Mouse (Mus musculus) forebrain, embryonic 13.5 days (tissue): ENCODE measurements around the gene Zfp692. TPM values are rescaled to one million over a fixed set of nuclear protein-coding genes. Genes with fewer than 3 reads are reported as not detected.

Source experiments
- ATAC-seq: fragments of 200-750 bp; cut with Nextera tagmentation; 2 replicates; pipeline ENCODE4 v1.8.0; 2017
- H3K27ac ChIP-seq: fragments of 300-500 bp; sonication (generic); 2 replicates; pipeline ENCODE4 v1.5.1; 2015; ENCODE audit warnings: inconsistent platforms, mild to moderate bottlenecking, moderate library complexity
- H3K27me3 ChIP-seq: fragments of 300-500 bp; sonication (generic); 2 replicates; pipeline ENCODE4 v1.6.1; 2015; ENCODE audit warnings: mild to moderate bottlenecking, inconsistent platforms
- H3K36me3 ChIP-seq: fragments of 300-500 bp; sonication (generic); 2 replicates; pipeline ENCODE4 v1.6.1; 2015; ENCODE audit warnings: mild to moderate bottlenecking, inconsistent platforms; ENCODE audit not compliant: poor library complexity, severe bottlenecking
- H3K4me1 ChIP-seq: fragments of 300-500 bp; sonication (generic); 2 replicates; pipeline ENCODE4 v1.6.1; 2015; ENCODE audit warnings: inconsistent platforms
- H3K4me2 ChIP-seq: fragments of 300-500 bp; sonication (generic); 2 replicates; pipeline ENCODE4 v1.6.1; 2015; ENCODE audit warnings: inconsistent platforms, mild to moderate bottlenecking, moderate library complexity
- H3K4me3 ChIP-seq: fragments of 300-500 bp; sonication (generic); 2 replicates; pipeline ENCODE4 v1.5.1; 2015; ENCODE audit warnings: mild to moderate bottlenecking, inconsistent platforms
- H3K9ac ChIP-seq: fragments of 300-500 bp; sonication (generic); 2 replicates; pipeline ENCODE4 v1.6.1; 2015; ENCODE audit warnings: mild to moderate bottlenecking, inconsistent platforms
- H3K9me3 ChIP-seq: fragments of 300-500 bp; sonication (generic); replicated peaks from 2 replicates; pipeline ENCODE4 v1.6.1; 2016; ENCODE audit warnings: inconsistent platforms
- WGBS: fragments of 180-500 bp; shearing (Covaris S2); methylation state at CpG from one replicate; pipeline ENCODE4 v1.1.7; 2015; 5-methylcytosine and 5-hydroxymethylcytosine counted together
- polyA plus RNA-seq: library from polyadenylated mRNA; unstranded; fragments of >200 nt; fragmentation: Nextera tagmentation; extraction: Ambion mirVana; gene quantifications from 2 replicates; pipeline ENCODE4 v1.2.1, GENCODE M21; 2015

Gene Zfp692
- polyA plus RNA-seq, result 28.9 and 31.4 TPM in 2 replicates

DNA sequence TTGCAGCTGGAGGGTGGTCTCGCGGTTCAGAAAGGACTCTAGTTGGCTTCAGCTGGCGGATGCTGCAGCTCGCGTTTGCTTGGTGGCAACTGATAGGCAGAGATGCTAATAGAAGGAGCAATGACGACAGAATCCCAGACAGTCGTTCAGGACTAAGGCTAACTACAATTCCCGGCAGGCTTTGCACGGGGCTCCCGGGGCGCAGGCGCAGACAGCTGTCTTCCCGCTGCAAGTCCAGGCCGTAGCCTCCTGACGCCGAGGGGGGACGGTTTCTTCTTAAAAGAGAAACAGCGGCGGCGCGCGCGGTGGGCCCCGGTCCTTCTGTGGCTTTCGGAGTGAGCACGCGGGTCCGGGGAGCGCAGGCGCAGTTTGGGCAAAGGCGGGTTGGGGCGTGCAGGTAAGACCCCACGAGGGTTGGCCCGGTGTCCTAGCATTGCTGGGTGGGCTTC is at the start of gene Zfp692:
TSS of gene Zfp692 (plus strand) at position 210 of the 449 bp plus-strand sequence.
- H3K27ac ChIP-seq, result peak within 1 kb of the TSS; percentile 28; the same call in 1 of the 2 replicates

DNA sequence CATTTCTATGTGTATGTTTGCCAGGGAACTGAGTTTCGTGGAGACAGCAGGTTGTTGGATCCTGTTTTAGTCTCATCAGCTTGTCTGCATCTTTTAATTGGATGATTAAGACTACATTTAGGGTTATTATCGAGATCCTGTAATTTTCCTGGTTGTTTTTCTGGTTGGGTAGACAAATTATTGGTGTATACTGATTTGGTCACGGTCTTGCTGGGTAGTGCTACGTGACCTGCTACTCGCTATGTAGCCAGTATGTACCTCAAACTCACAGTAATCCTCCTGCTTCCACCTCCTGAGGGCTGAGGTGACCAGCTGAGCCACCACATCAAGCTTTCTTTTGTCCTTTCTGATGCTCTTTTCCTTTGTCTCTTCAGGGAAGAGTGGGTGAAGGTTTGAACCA is 49.1 kb upstream of the Zfp692 start:
- Histone ChIP-seq H3K9ac (no peak overlapping the region), H3K4me3 (no peak overlapping the region), H3K27ac (no peak overlapping the region), H3K4me1 (no peaks in the 10 kb centered on the region), H3K9me3 (no peaks in the 10 kb centered on the region), H3K36me3 (no peaks in the 10 kb centered on the region), H3K27me3 (no peaks in the 10 kb centered on the region), H3K4me2 (no peak overlapping the region)
- ATAC-seq, result no peak
- 86% methylated on average over 5 of the region's 5 CpGs for WGBS

More for the DNA sequence above, at the start of gene Zfp692:
- peak within 1 kb of the TSS; percentile 90 for H3K4me2 ChIP-seq
- H3K4me3 ChIP-seq, result peak within 1 kb of the TSS; percentile 54
- peak within 1 kb of the TSS; percentile 76 for H3K9ac ChIP-seq
- H3K27me3 ChIP-seq, result no peaks in the 10 kb centered on the region
- WGBS, result under 1% methylated on average over 34 of the region's 34 CpGs
- ATAC-seq, result peak; percentile 89
- peaks cover 27% of the 10 kb centered on the region for H3K4me1 ChIP-seq
- peaks cover 17% of the 10 kb centered on the region for H3K36me3 ChIP-seq
- no peaks in the 10 kb centered on the region for H3K9me3 ChIP-seq

DNA sequence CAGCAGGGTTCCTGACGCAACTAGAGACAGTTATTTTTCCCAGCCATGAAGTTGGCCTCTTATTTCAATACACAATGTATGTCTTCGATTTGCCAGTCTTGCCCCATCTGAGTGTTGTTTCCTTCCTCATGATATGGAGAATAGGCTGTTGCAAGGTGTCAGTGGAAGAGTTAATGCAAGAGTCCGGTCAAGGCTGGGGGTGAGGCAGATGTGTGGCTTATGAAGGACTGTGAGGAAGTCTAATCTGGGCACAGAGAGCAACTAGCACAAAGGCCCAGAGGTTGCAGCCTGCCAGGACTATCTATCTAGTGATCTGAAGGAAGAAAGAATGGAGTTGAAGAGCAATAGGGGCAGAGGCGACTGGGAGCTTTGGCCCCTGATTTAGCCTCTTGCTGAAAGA is 46.7 kb upstream of the Zfp692 start:
- no peak overlapping the region for H3K27ac ChIP-seq
- no peaks in the 10 kb centered on the region for H3K36me3 ChIP-seq
- ATAC-seq, result no peak
- H3K9me3 ChIP-seq, result no peaks in the 10 kb centered on the region
- 90% methylated on average over 4 of the region's 4 CpGs for WGBS
- H3K27me3 ChIP-seq, result no peaks in the 10 kb centered on the region
- H3K4me1 ChIP-seq, result no peaks in the 10 kb centered on the region
- H3K4me2 ChIP-seq, result no peak overlapping the region
- no peak overlapping the region for H3K9ac ChIP-seq
- H3K4me3 ChIP-seq, result no peak overlapping the region

DNA sequence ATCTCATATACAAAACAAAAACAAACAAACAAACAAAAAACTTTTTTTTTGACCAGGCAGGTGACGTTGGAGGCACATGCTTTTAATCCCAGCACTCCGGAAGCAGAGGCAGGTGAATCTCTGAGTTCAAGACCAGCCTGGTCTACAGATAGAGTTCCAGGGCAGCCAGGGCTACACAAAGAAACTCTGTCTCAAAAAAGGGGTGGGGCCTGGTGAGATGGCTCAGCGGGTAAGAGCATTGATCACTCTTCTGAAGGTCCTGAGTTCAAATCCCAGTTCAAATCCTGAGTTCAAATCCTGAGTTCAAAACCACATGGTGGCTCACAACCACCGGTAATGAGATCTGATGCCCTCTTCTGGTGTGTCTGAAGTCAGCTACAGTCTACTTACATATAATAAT is 45.0 kb upstream of the Zfp692 start:
- no peaks in the 10 kb centered on the region for H3K36me3 ChIP-seq
- no peak overlapping the region for H3K4me3 ChIP-seq
- no peak overlapping the region for H3K9ac ChIP-seq
- no peak overlapping the region for H3K27ac ChIP-seq
- no peak for ATAC-seq
- H3K4me1 ChIP-seq, result no peaks in the 10 kb centered on the region
- no peaks in the 10 kb centered on the region for H3K27me3 ChIP-seq
- no peak overlapping the region for H3K4me2 ChIP-seq
- no peaks in the 10 kb centered on the region for H3K9me3 ChIP-seq
- 86% methylated on average over 4 of the region's 4 CpGs for WGBS

DNA sequence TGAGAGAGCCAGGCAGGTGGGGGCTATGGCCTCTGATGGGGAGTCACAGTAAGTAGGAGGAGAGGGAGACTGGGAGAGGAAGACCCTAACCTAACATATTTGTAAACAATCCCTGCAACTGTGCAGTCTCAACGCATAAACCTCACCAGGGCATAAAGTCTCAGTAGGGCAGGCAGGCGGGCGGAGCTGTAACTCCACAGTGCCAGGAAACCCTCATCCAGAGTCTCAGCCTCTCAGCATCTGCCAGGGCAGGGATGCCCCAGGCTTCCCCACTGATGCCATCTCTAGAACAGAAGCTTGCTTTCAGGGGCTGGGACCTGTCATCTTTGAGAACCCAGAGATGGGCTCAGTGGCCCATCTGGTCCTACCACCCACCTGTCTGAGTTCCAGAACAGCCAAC is 44.5 kb upstream of the Zfp692 start:
- H3K4me1 ChIP-seq, result no peaks in the 10 kb centered on the region
- H3K9ac ChIP-seq, result no peak overlapping the region
- H3K4me2 ChIP-seq, result no peak overlapping the region
- no peaks in the 10 kb centered on the region for H3K9me3 ChIP-seq
- WGBS, result 96% methylated on average over 3 of the region's 3 CpGs
- H3K4me3 ChIP-seq, result no peak overlapping the region
- no peak for ATAC-seq
- H3K27me3 ChIP-seq, result no peaks in the 10 kb centered on the region
- H3K36me3 ChIP-seq, result no peaks in the 10 kb centered on the region
- H3K27ac ChIP-seq, result no peak overlapping the region

- no peak overlapping the region for H3K4me3 ChIP-seq
- no peak overlapping the region for H3K4me2 ChIP-seq
- H3K27ac ChIP-seq, result no peak overlapping the region
- no peaks in the 10 kb centered on the region for H3K4me1 ChIP-seq
- ATAC-seq, result no peak
- H3K9ac ChIP-seq, result no peak overlapping the region
- H3K36me3 ChIP-seq, result no peaks in the 10 kb centered on the region
- H3K27me3 ChIP-seq, result no peaks in the 10 kb centered on the region
- WGBS, result 85% methylated on average over 2 of the region's 2 CpGs
- H3K9me3 ChIP-seq, result no peaks in the 10 kb centered on the region
Observed at GRCm38 (mm10) chr11:58263516-58263915, 43.4 kb upstream of the Zfp692 start.

- WGBS, result 83% methylated on average over 9 of the region's 9 CpGs
- no peaks in the 10 kb centered on the region for H3K27me3 ChIP-seq
- no peak overlapping the region for H3K4me3 ChIP-seq
- H3K9me3 ChIP-seq, result no peaks in the 10 kb centered on the region
- H3K9ac ChIP-seq, result no peak overlapping the region
- H3K4me1 ChIP-seq, result no peaks in the 10 kb centered on the region
- H3K4me2 ChIP-seq, result no peak overlapping the region
- no peaks in the 10 kb centered on the region for H3K36me3 ChIP-seq
- H3K27ac ChIP-seq, result no peak overlapping the region
- ATAC-seq, result no peak
Observed at GRCm38 (mm10) chr11:58264546-58264945, 42.3 kb upstream of the Zfp692 start.

DNA sequence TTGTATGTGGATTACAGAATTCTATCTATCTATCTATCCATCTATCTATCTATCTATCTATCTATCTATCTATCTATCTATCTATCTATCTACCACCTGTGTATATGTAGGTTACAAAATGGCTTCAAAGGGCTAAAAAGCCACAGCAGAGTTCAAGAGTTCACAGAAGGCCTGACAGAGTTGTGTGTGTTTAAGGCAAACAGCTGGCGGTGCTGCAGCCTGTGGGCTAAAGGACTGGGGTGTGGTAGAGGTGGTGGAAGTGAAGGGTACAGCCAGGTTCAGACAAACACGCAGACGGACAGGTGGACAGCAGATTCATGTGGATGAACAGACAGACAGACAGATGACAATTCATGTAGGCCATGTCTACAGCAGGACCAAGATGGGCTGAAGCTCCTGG is 38.6 kb upstream of the Zfp692 start:
- Histone ChIP-seq H3K4me3 (no peak overlapping the region), H3K4me2 (no peak overlapping the region), H3K4me1 (no peaks in the 10 kb centered on the region), H3K27ac (no peak overlapping the region), H3K36me3 (no peaks in the 10 kb centered on the region), H3K9ac (no peak overlapping the region), H3K27me3 (no peaks in the 10 kb centered on the region), H3K9me3 (no peaks in the 10 kb centered on the region)
- no peak for ATAC-seq
- 94% methylated on average over 3 of the region's 3 CpGs for WGBS

- H3K4me2 ChIP-seq, result no peak within 1 kb of the TSS
- H3K4me3 ChIP-seq, result no peak within 1 kb of the TSS
- H3K9ac ChIP-seq, result no peak within 1 kb of the TSS
- H3K4me1 ChIP-seq, result no peaks in the 10 kb centered on the region
- no peak within 1 kb of the TSS for H3K27ac ChIP-seq
- H3K27me3 ChIP-seq, result no peaks in the 10 kb centered on the region
- no peak for ATAC-seq
- no peaks in the 10 kb centered on the region for H3K9me3 ChIP-seq
- WGBS, result 69% methylated on average over 2 of the region's 2 CpGs
- H3K36me3 ChIP-seq, result no peaks in the 10 kb centered on the region
Observed at GRCm38 (mm10) chr11:58274572-58274971, 32.3 kb upstream of the Zfp692 start, which contains the start of gene 4930438A08Rik. TSS of gene 4930438A08Rik (plus strand) at chr11:58274799.

DNA sequence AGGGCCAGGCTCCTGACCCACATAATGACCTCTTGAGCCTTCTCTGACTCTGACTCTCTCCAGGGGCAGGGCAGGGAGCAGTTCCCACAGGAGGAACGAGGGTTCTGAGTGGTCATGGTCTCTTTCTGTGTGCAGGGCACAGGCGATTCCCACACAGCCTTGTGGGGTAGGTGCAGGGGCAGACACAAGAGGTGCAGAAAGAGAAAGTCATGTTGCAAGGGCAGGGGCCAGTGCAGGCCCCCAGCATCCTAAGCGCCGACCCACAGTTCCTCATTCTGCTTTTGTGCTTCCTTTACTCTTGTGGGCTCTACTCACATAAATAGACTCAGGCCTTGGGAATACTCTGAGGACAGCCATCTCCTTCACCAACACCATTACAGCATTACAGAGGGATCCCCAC is 31.1 kb upstream of the Zfp692 start:
- Histone ChIP-seq H3K9me3 (no peaks in the 10 kb centered on the region), H3K27me3 (no peaks in the 10 kb centered on the region), H3K36me3 (no peaks in the 10 kb centered on the region), H3K27ac (no peak overlapping the region), H3K9ac (no peak overlapping the region), H3K4me1 (no peaks in the 10 kb centered on the region), H3K4me3 (no peak overlapping the region), H3K4me2 (no peak overlapping the region)
- 74% methylated on average over 4 of the region's 4 CpGs for WGBS
- ATAC-seq, result no peak

- Histone ChIP-seq H3K4me3 (no peak overlapping the region), H3K36me3 (no peaks in the 10 kb centered on the region), H3K9ac (no peak overlapping the region), H3K4me2 (no peak overlapping the region), H3K27ac (no peak overlapping the region), H3K4me1 (no peaks in the 10 kb centered on the region), H3K27me3 (no peaks in the 10 kb centered on the region), H3K9me3 (no peaks in the 10 kb centered on the region)
- no peak for ATAC-seq
- WGBS, result 88% methylated on average over 13 of the region's 13 CpGs
Observed at GRCm38 (mm10) chr11:58281970-58282496, 24.8 kb upstream of the Zfp692 start.

DNA sequence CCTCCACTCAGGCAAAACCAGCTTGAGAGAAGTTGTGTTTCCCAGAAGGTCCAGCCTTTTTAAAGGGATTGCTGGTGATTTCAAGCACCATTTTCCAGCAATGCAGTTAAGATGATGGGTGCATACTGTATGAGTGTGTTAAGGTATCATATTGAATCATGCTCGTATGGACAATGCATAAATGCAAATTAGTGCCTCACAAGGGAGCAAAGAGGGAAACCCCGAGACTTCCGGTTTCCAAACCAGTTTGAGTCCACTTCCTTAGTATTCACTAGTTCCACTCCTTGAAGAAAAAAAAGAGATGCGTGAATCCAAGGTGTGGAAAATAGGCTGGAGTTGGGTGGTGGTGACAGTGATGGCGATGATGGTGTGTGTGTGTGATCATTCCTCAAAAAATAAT is 24.4 kb upstream of the Zfp692 start:
- H3K4me1 ChIP-seq, result no peaks in the 10 kb centered on the region
- WGBS, result 88% methylated on average over 5 of the region's 5 CpGs
- no peak overlapping the region for H3K27ac ChIP-seq
- no peaks in the 10 kb centered on the region for H3K9me3 ChIP-seq
- H3K36me3 ChIP-seq, result no peaks in the 10 kb centered on the region
- no peak overlapping the region for H3K4me2 ChIP-seq
- no peak overlapping the region for H3K4me3 ChIP-seq
- H3K27me3 ChIP-seq, result no peaks in the 10 kb centered on the region
- no peak for ATAC-seq
- no peak overlapping the region for H3K9ac ChIP-seq

DNA sequence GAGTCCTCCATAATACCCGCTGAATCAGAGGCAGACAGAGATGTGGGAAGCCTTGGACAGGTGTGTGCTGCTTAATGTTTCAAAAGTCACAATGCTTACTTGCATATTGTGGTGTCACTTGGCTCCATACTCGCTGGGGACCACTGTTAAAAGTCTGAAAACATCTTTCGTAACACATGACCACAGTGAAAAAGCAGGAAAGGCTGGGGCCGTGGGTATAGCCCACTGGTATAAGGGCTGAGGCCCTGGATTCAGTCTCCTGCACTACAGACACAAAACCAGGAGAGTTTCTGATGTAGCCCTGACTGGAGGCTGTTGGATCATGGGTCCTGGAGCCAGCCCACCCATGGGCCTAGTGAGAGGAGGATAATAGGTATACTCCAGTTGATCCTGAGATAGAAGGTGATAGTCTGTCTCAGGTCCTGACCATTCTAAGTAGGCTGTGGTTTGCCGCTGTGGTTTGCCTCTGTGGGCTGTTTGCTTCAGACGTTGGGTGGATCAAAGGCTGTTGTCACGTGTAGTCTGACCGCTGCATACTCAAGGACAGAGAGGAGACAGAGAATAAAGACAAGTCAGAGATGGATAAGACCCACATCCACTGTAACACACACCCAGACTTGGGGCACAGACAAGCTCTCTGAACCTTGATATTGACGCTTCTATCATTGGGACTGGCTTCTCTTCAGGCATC is 16.7 kb upstream of the Zfp692 start:
- Histone ChIP-seq H3K27me3 (no peaks in the 10 kb centered on the region), H3K9ac (no peak overlapping the region)

More for the DNA sequence above, 16.7 kb upstream of the Zfp692 start:
- no peaks in the 10 kb centered on the region for H3K9me3 ChIP-seq
- H3K4me2 ChIP-seq, result no peak overlapping the region
- no peaks in the 10 kb centered on the region for H3K36me3 ChIP-seq
- H3K4me3 ChIP-seq, result no peak overlapping the region
- H3K4me1 ChIP-seq, result no peaks in the 10 kb centered on the region
- WGBS, result 81% methylated on average over 9 of the region's 9 CpGs
- no peak for ATAC-seq
- no peak overlapping the region for H3K27ac ChIP-seq
